Mouse (Mus musculus): ENCODE data around the gene Ms4a7. TPM values are rescaled to one million over a fixed set of nuclear protein-coding genes. Genes with fewer than 3 reads are reported as not detected.
"Not testable (repeated sequence)": the region's sequence is repeated elsewhere in the genome, so short reads cannot be mapped to it uniquely, and the experiment has no call there.

The Ms4a7 gene
- polyA plus RNA-seq, 1 experiment from 2014 or later, result 6.7 TPM

- not testable (repeated sequence) for H3K4me1 ChIP-seq (ENCODE audit: control insufficient read depth, insufficient read depth, low read length); H3K27ac ChIP-seq (ENCODE audit: low read length); H3K27me3 ChIP-seq (ENCODE audit: control insufficient read depth, insufficient read depth, low read length); H3K9ac ChIP-seq (ENCODE audit: low read length); H3K36me3 ChIP-seq (ENCODE audit: control insufficient read depth, insufficient read depth, low read length); H3K9me3 ChIP-seq (replicated peaks; ENCODE audit: control insufficient read depth, low read length); ATAC-seq (ENCODE audit: insufficient read depth, low FRiP score)
- peak overlapping the region; percentile 59 for H3K4me2 ChIP-seq (ENCODE audit: low read depth, low read length)
- 10% methylated on average over 3 of the region's 3 CpGs for whole genome bisulfite sequencing
- 0 out of 2 replicates have a peak overlapping the region, but pooled peaks have one; percentile 14 for H3K4me3 ChIP-seq (replicated peaks; ENCODE audit: low read length)
These were observed 42.3 kb downstream of the Ms4a7 start for GRCm38 (mm10) chr19:11293616-11294015.

- H3K27me3 ChIP-seq (ENCODE audit: control insufficient read depth, insufficient read depth, low read length), result no peaks in the 10 kb centered on the region
- H3K36me3 ChIP-seq (ENCODE audit: control insufficient read depth, insufficient read depth, low read length), result no peaks in the 10 kb centered on the region
- H3K9me3 ChIP-seq (replicated peaks; ENCODE audit: control insufficient read depth, low read length), result no peaks in the 10 kb centered on the region
- H3K4me3 ChIP-seq (replicated peaks; ENCODE audit: low read length), result peak overlapping the region; percentile 50
- WGBS, result 2% methylated on average over 12 of the region's 12 CpGs
- peak overlapping the region; percentile 59 for H3K4me2 ChIP-seq (ENCODE audit: low read depth, low read length)
- no peaks in the 10 kb centered on the region for H3K4me1 ChIP-seq (ENCODE audit: control insufficient read depth, insufficient read depth, low read length)
- no peak for ATAC-seq (ENCODE audit: insufficient read depth, low FRiP score)
- H3K9ac ChIP-seq (ENCODE audit: low read length), result peak overlapping the region; percentile 61
- peak overlapping the region; percentile 73 for H3K27ac ChIP-seq (ENCODE audit: low read length)
These were observed 43.0 kb downstream of the Ms4a7 start for GRCm38 (mm10) chr19:11292990-11293389.

GRCm38 (mm10) chr19:11283773-11284172, 52.2 kb downstream of the Ms4a7 start, which contains the start of gene Ms4a5:
Ms4a5 (minus strand) TSS chr19:11283873.
- Histone ChIP-seq H3K4me1 (ENCODE audit: control insufficient read depth, insufficient read depth, low read length) (no peaks in the 10 kb centered on the region), H3K9ac (ENCODE audit: low read length) (no peak within 1 kb of the TSS), H3K4me2 (ENCODE audit: low read depth, low read length) (no peak within 1 kb of the TSS), H3K36me3 (ENCODE audit: control insufficient read depth, insufficient read depth, low read length) (no peaks in the 10 kb centered on the region), H3K4me3 (replicated peaks; ENCODE audit: low read length) (no peak within 1 kb of the TSS), H3K9me3 (replicated peaks; ENCODE audit: control insufficient read depth, low read length) (no peaks in the 10 kb centered on the region), H3K27ac (ENCODE audit: low read length) (no peak within 1 kb of the TSS), H3K27me3 (ENCODE audit: control insufficient read depth, insufficient read depth, low read length) (no peaks in the 10 kb centered on the region)
- ATAC-seq (ENCODE audit: insufficient read depth, low FRiP score), result no peak
- WGBS, result 95% methylated on average over 2 of the region's 2 CpGs

GRCm38 (mm10) chr19:11280223-11280622, 55.7 kb downstream of the Ms4a7 start:
- 73% methylated on average over 3 of the region's 3 CpGs for WGBS
- Histone ChIP-seq H3K4me3 (replicated peaks; ENCODE audit: low read length) (no peak overlapping the region), H3K36me3 (ENCODE audit: control insufficient read depth, insufficient read depth, low read length) (no peaks in the 10 kb centered on the region)

GRCm38 (mm10) chr19:11276431-11276830, 59.5 kb downstream of the Ms4a7 start:
- Histone ChIP-seq H3K27me3 (ENCODE audit: control insufficient read depth, insufficient read depth, low read length) (no peaks in the 10 kb centered on the region), H3K9ac (ENCODE audit: low read length) (no peak overlapping the region), H3K27ac (ENCODE audit: low read length) (no peak overlapping the region), H3K36me3 (ENCODE audit: control insufficient read depth, insufficient read depth, low read length) (no peaks in the 10 kb centered on the region), H3K4me3 (replicated peaks; ENCODE audit: low read length) (no peak overlapping the region), H3K4me1 (ENCODE audit: control insufficient read depth, insufficient read depth, low read length) (0 out of 2 replicates have a peak, but pooled peaks cover 3% of the 10 kb centered on the region), H3K4me2 (ENCODE audit: low read depth, low read length) (no peak overlapping the region), H3K9me3 (replicated peaks; ENCODE audit: control insufficient read depth, low read length) (no peaks in the 10 kb centered on the region)
- WGBS, result 16% methylated on average over 5 of the region's 5 CpGs
- ATAC-seq (ENCODE audit: insufficient read depth, low FRiP score), result no peak

More at GRCm38 (mm10) chr19:11280223-11280622, 55.7 kb downstream of the Ms4a7 start:
- H3K27ac ChIP-seq (ENCODE audit: low read length), result no peak overlapping the region
- H3K9ac ChIP-seq (ENCODE audit: low read length), result no peak overlapping the region
- no peaks in the 10 kb centered on the region for H3K9me3 ChIP-seq (replicated peaks; ENCODE audit: control insufficient read depth, low read length)
- H3K4me2 ChIP-seq (ENCODE audit: low read depth, low read length), result no peak overlapping the region
- no peaks in the 10 kb centered on the region for H3K27me3 ChIP-seq (ENCODE audit: control insufficient read depth, insufficient read depth, low read length)
- H3K4me1 ChIP-seq (ENCODE audit: control insufficient read depth, insufficient read depth, low read length), result 0 out of 2 replicates have a peak, but pooled peaks cover 3% of the 10 kb centered on the region
- ATAC-seq (ENCODE audit: insufficient read depth, low FRiP score), result no peak

Other genes with a start within 250 kb of the Ms4a7 start
- gene 1700017D01Rik, start 205.3 kb downstream of the Ms4a7 start, polyA plus RNA-seq (2015; fragmentation: Nextera tagmentation; extraction: Ambion mirVana), result not detected in 2 replicates
- not detected in 2 replicates for gene 1700025F22Rik, start 170.8 kb downstream of the Ms4a7 start, polyA plus RNA-seq (2015; fragmentation: Nextera tagmentation; extraction: Ambion mirVana)
- not detected in 2 replicates for gene Ms4a13, start 139.4 kb downstream of the Ms4a7 start, polyA plus RNA-seq (2015; fragmentation: Nextera tagmentation; extraction: Ambion mirVana)
- gene Ms4a12, start 103.7 kb downstream of the Ms4a7 start, polyA plus RNA-seq (2015; fragmentation: Nextera tagmentation; extraction: Ambion mirVana), result 0.17 and 0.20 TPM in 2 replicates
- 0.11 TPM in 1 of 2 replicates, not detected in the other for gene Ms4a1, start 69.9 kb downstream of the Ms4a7 start, polyA plus RNA-seq (2015; fragmentation: Nextera tagmentation; extraction: Ambion mirVana)
- gene Ms4a5, start 52.3 kb downstream of the Ms4a7 start, polyA plus RNA-seq (2015; fragmentation: Nextera tagmentation; extraction: Ambion mirVana), result not detected in 2 replicates
- 0.08 TPM in 1 of 2 replicates, not detected in the other for gene Ms4a14, start 21.7 kb downstream of the Ms4a7 start, polyA plus RNA-seq (2015; fragmentation: Nextera tagmentation; extraction: Ambion mirVana)
- 10.5 and 10.7 TPM in 2 replicates for gene Ms4a4a, start 39.4 kb upstream of the Ms4a7 start, polyA plus RNA-seq (2015; fragmentation: Nextera tagmentation; extraction: Ambion mirVana)
- 2.4 and 2.8 TPM in 2 replicates for gene Ms4a4c, start 68.6 kb upstream of the Ms4a7 start, polyA plus RNA-seq (2015; fragmentation: Nextera tagmentation; extraction: Ambion mirVana)
- 0.56 and 1.1 TPM in 2 replicates for gene Ms4a4b, start 107.4 kb upstream of the Ms4a7 start, polyA plus RNA-seq (2015; fragmentation: Nextera tagmentation; extraction: Ambion mirVana)
- gene Ms4a6c, start 133.2 kb upstream of the Ms4a7 start, polyA plus RNA-seq (2015; fragmentation: Nextera tagmentation; extraction: Ambion mirVana), result 9.3 and 12.4 TPM in 2 replicates
- gene Gm8369, start 149.8 kb upstream of the Ms4a7 start, polyA plus RNA-seq (2015; fragmentation: Nextera tagmentation; extraction: Ambion mirVana), result 0.17 and 0.29 TPM in 2 replicates
- 7.4 and 8.4 TPM in 2 replicates for gene Ms4a6b, start 180.4 kb upstream of the Ms4a7 start, polyA plus RNA-seq (2015; fragmentation: Nextera tagmentation; extraction: Ambion mirVana)
- gene Ms4a4d, start 200.7 kb upstream of the Ms4a7 start, polyA plus RNA-seq (2015; fragmentation: Nextera tagmentation; extraction: Ambion mirVana), result 4.8 and 5.1 TPM in 2 replicates